Mouse (Mus musculus) bone marrow macrophage, adult 2 months (primary cell): ENCODE measurements around the gene Spata31d1a. TPM values are rescaled to one million over a fixed set of nuclear protein-coding genes. Genes with fewer than 3 reads are reported as not detected.
"Not testable (repeated sequence)": the region's sequence is repeated elsewhere in the genome, so short reads cannot be mapped to it uniquely, and the experiment has no call there.

ENCODE experiments used
- H3K27ac ChIP-seq: 2 replicates; pipeline ENCODE4 v1.5.1; 2012; ENCODE audit warnings: low read depth, low read length; ENCODE audit not compliant: insufficient read depth
- H3K4me1 ChIP-seq: 2 replicates; pipeline ENCODE4 v1.6.1; 2012; ENCODE audit warnings: low read length; ENCODE audit not compliant: control insufficient read depth, insufficient read depth
- H3K4me3 ChIP-seq: 2 replicates; pipeline ENCODE4 v1.5.1; 2012; ENCODE audit warnings: mild to moderate bottlenecking, low read length, moderate library complexity; ENCODE audit not compliant: insufficient read depth
- CTCF ChIP-seq: IDR thresholded peaks from 2 replicates; pipeline ENCODE4 v1.5.1; 2012; ENCODE audit warnings: low read depth, mild to moderate bottlenecking, low read length, moderate library complexity
- POLR2A ChIP-seq: IDR thresholded peaks from 2 replicates; pipeline ENCODE4 v1.6.1; 2012; ENCODE audit warnings: mild to moderate bottlenecking, low read depth, low read length, borderline replicate concordance
- polyA plus RNA-seq: library from polyadenylated mRNA; stranded (reverse); fragments of >200 nt; gene quantifications from 2 replicates; pipeline ENCODE4 v1.2.4, GENCODE M21; 2012; ENCODE audit not compliant: missing spikeins, insufficient read depth, insufficient read length

Spata31d1a gene
- polyA plus RNA-seq, 1 experiment = not detected

DNA sequence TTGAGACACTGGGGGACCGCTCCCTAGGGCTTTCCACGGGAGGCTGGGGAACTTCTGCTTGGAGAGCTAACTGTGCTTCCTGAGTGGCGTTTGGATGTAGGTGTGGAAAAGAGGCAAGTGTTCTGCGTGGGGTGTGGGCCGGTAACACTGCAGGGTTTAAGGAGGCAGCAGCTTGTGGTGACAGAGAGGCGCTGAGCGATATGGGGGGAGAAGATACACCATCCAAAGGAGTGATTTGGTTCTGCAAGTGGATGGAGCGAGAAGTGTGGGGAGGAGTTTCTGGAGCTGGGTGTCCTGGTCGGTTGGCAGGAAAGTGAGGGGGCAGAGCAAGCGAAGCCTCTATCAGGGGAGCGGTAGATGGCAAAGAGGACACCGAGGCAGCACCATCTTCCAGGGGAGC, 6.6 kb downstream of the Spata31d1a start:
- Histone ChIP-seq H3K4me1 (peaks cover 12% of the 10 kb centered on the region), H3K27ac (no peak overlapping the region), H3K4me3 (no peak overlapping the region)
- TF ChIP-seq CTCF = no peak
- TF ChIP-seq POLR2A = no peak

DNA sequence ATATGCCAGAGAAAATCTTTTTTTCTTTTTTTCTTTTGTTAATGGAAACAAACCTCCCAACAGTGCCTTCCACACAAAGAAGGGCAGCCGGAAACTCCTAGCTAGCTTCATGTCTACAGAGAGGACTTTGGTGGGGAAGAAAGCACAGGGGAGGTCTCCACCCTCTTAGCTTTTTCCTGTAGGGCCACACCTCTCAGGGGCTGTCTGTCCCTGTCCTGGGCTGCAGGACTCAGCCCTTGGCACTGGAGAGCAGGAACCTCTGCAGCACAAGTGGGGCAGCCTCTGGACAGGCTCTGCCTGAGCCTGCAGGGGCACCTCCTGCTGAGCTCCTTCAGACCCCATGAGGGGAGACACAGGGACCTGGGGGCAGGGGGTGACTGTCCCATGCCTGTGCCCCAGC, 10.0 kb downstream of the Spata31d1a start:
- not testable (repeated sequence) for H3K4me3 ChIP-seq, H3K27ac ChIP-seq
- H3K4me1 ChIP-seq = peaks cover 23% of the 10 kb centered on the region

DNA sequence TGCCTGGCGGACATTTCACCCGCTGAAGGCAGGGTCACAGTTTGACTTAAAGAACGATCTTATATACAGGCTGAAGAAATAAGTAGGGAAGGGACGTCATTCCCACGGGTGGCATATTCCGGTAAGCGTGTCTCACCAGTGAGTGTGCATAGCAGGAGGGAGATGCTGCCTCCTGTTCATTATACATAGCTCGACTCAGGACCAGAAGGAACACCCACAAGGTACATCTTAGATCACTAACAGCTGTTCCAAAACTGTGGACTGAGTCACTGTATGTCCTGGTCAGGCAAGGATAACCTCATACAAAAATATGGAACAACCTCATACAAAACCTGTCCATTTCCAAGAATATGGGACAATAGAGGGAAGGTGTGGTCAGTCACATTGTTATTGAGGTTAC, 11.0 kb downstream of the Spata31d1a start:
- Histone ChIP-seq H3K4me1 (peaks cover 16% of the 10 kb centered on the region), H3K27ac (no peak overlapping the region), H3K4me3 (no peak overlapping the region)
- no peak for TF ChIP-seq CTCF
- TF ChIP-seq POLR2A = no peak

DNA sequence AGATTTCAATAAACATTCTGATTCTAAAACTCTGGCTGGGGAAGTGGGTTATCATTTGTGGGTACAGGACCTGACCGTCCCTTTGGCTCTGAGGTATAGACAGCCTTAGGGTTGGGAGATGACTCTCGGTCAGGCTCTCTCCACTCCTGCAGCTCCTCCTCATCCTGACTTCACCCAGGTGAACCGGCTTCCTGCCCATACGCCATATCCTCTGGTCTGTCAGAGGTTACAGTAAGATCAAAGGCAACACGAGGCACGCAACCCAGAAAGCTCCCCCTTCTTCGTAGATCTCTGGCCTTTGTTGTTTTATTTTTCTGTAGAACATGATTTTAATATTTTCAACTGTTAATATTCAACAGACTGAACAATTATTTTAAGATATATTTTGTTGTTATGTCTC, 14.3 kb downstream of the Spata31d1a start:
- Histone ChIP-seq H3K4me1 (peaks cover 13% of the 10 kb centered on the region), H3K27ac (no peak overlapping the region), H3K4me3 (no peak overlapping the region)
- TF ChIP-seq POLR2A (no peak), CTCF (no peak)

DNA sequence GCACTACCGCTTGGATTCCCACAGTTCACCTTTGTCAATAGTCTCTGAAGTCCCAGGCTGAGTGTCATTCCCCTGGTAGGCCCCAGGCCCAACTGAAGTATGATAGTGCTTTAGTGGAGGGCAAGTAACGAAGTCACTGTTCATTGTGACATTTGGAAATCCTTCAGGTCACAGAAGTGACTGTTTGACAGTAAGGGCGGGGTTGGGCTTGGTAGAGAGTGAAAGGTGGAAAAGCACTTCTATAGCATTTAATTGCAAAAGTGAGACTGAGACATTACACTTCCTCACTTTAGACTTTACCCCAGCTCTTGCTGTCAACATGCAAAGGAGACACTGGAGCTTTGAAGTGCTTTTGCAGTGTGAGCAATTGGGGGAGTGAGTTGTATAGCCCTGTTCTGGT, 16.1 kb downstream of the Spata31d1a start, which contains the start of gene 4921517D22Rik:
Gene 4921517D22Rik, minus strand, starts transcription at position 101 of the 400 bp plus-strand sequence.
- Histone ChIP-seq H3K4me3 (no peak within 1 kb of the TSS), H3K4me1 (peaks cover 13% of the 10 kb centered on the region), H3K27ac (no peak within 1 kb of the TSS)
- no peak for TF ChIP-seq POLR2A
- TF ChIP-seq CTCF = no peak

DNA sequence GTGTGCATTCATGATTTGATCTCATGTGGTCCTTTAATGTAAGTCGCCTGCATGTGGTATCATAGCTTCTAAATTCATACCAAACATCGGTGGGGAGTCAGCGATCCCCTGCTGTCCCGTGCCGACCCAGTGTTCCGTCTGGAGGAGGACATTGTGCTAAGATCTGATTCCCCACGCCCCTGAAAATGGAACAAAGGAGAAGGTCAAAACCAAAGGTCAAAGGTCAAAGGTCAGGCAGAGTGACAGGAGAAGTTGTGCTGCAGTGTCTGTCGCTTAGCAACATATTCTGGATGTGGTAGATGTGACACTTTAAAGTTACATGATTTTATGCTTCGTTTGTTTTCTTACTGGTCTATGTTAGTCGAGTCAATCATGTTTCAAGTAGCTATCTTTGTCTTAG, 18.7 kb downstream of the Spata31d1a start:
- no peak for TF ChIP-seq POLR2A
- H3K4me3 ChIP-seq = no peak overlapping the region
- no peak overlapping the region for H3K27ac ChIP-seq
- H3K4me1 ChIP-seq = no peaks in the 10 kb centered on the region

DNA sequence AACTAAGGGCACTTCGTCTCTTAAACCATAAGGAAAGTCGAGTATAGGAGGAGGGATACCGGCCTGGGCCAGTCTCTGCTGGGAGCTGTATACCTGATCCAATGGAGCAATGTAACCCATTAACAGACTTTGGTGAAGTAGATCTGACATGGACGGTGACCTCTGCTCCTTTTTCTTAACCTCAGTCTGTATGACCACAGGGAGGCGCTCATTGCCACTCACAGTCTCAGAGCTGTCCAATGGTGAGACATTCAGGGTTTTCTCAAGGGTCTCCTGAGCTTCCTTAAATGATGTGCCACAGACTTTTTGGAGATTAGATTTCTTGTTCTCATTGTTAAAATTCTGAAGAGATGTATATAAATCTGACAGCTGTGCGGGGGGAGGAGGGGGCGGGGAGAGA, 19.6 kb downstream of the Spata31d1a start:
- TF ChIP-seq POLR2A = no peak

DNA sequence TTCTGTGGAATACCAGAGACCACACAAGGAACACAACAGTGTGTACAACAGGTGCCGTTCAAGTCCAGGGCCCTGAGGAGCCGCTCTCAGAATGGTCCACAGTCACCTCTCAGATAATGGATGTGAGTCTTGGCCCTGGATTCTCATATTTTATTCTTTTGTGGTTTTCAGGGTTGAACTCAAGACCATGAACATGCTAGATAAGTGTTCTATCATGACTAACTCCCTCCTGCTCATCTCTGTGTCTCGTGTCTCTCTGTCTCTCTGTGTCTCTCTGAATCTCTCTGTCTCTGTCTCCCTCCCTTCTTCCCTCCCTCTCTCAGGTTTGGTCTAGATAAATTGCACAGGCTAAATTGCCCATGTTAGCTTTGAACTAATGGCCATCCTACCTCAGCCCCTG, 20.3 kb downstream of the Spata31d1a start:
- TF ChIP-seq POLR2A = no peak
- TF ChIP-seq CTCF = no peak
- no peak overlapping the region for H3K4me3 ChIP-seq
- H3K4me1 ChIP-seq = no peaks in the 10 kb centered on the region
- H3K27ac ChIP-seq = no peak overlapping the region

More for the DNA sequence above, 19.6 kb downstream of the Spata31d1a start:
- no peak overlapping the region for H3K4me3 ChIP-seq
- H3K4me1 ChIP-seq = no peaks in the 10 kb centered on the region
- H3K27ac ChIP-seq = no peak overlapping the region

DNA sequence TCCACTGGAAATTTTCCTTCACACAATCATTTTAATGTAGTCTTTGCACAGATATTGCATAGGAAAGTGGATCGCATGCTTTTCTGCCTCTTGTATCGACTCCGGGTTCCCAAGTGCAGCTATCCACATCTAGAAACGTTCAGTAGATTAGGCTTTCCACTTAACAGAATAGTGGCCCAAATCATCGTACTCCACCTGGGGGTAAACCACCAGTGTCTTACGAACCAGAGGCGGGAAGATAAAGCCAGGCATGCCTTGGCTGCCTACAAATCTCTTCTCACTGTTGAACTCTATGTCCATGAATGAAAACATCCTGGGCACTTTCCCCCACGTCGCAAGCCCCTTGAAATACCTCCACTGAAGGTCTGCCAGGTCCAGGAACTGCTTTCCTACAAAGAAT, 20.8 kb downstream of the Spata31d1a start:
- no peaks in the 10 kb centered on the region for H3K4me1 ChIP-seq
- H3K4me3 ChIP-seq = no peak overlapping the region
- H3K27ac ChIP-seq = no peak overlapping the region
- TF ChIP-seq CTCF = no peak
- no peak for TF ChIP-seq POLR2A

DNA sequence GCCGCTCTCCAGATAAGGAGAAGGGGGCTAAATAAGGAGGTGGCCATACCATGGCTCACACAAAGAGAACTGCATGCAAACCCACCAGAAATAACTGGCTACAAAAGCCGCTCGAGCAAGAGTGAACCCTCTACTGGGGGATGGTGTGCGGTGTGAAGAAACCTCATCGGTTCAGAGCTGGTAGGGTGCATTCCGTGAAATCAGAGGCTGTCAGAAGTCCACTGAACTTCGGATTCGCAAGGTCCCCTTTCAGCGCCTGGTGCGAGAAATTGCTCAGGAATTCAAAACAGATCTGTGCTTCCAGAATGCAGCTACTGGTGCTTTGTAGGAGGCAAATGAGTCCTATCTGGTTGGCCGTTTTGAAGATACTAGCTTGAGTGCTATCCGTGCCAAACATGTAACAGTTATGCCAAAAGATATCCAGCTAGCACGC, 21.8 kb downstream of the Spata31d1a start:
- TF ChIP-seq CTCF (no peak), POLR2A (no peak)
- Histone ChIP-seq H3K4me3 (no peak overlapping the region), H3K4me1 (no peaks in the 10 kb centered on the region), H3K27ac (no peak overlapping the region)

DNA sequence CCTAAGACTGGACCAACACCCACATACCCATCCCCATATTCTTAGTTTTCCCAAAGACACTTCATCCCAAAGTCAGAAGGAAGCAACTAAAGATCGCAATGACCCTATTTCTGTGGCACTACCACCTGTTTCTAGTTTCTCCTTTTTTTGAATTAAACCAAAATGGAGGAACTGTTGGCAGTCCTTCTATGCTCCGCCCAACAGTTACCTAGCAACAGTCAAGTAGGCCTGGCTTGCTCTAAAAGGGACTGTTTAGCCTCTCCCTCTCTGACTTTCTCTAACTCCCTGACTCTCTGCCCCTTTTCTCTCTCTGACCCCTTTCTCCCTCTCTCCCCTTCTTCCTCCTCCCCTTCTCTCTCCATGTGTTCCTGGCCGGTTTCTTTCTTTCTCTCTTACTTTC, 24.9 kb downstream of the Spata31d1a start:
- no peak overlapping the region for H3K27ac ChIP-seq
- no peaks in the 10 kb centered on the region for H3K4me1 ChIP-seq
- TF ChIP-seq CTCF (no peak), POLR2A (no peak)
- H3K4me3 ChIP-seq = no peak overlapping the region

DNA sequence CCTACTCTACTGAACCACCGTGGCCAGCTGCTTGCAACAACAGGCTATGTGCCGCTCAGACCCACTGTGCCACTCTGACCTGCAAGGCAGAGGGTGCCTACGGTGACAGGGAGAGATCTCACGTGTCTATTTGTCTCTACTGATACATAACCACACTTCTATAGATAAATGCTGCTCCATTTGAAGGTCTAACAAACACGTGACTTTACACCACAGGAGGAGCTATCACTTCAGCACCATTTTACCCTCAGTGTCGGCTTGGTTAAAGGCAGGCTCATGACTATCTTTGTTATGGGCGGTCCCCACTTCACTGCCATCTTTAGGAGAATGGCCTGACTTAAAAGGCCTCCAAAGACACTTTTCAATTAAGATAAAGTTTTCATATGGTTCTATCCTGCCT, 27.5 kb downstream of the Spata31d1a start:
- Histone ChIP-seq H3K4me1 (no peaks in the 10 kb centered on the region), H3K27ac (no peak overlapping the region), H3K4me3 (no peak overlapping the region)
- no peak for TF ChIP-seq CTCF
- no peak for TF ChIP-seq POLR2A
